ENCODE assay signal across 16 mouse cellular contexts in the genomic region with DNA sequence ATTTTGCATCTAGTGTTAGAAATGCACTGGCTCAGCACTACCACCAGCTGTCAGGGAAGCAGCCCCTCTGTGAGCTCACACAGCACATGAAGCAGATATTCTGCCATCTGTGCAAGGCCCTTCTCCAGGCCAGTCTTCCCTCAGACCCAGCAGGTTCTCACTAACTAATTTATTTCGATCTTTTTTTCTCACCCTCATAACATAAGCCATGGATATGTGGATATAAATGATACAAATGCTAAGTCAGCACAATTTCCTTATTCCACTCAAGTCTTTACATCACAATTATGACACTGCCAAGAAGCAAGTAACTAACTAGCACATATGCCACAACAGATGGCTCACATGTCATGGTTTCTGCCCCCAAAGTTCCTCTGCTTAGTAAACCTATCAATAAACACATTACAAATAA.
DNase-seq lines count a peak whose midpoint lies in the region; ATAC-seq and TF ChIP-seq lines count a peak whose summit lies in the region.
"Had no signal": no experiment of that assay in that cellular context is flagged by ENCODE, and none has a peak within 500 bp of the region (broad histone marks: within the 10 kb centered on the region; RNA-seq: fewer than 3 reads in every experiment).

No protein-coding gene starts in this region.

- peak; percentile 78 for ATAC-seq in neural tube, embryonic 13.5 days (ENCODE audit: low read depth)
- no peak for ATAC-seq in stomach, postnatal 0 days (ENCODE audit: low FRiP score, low TSS enrichment)

- no peak overlapping the region for H3K4me3 ChIP-seq in neural tube, embryonic 13.5 days
- H3K4me3 ChIP-seq in thymus, adult 2 months (ENCODE audit: control insufficient read depth, insufficient read depth, low read length) = no peak overlapping the region
- H3K4me3 ChIP-seq in stomach, postnatal 0 days (ENCODE audit: low read depth, low read length) = no peak overlapping the region
- H3K4me3 ChIP-seq: myocyte had no signal

- no peak for TF ChIP-seq POLR2A in thymus, adult 2 months (IDR thresholded peaks at IDR 0.05; ENCODE audit: control insufficient read depth, extremely low read depth, insufficient read depth, low read length, poor library complexity)

- no peak overlapping the region for H3K4me2 ChIP-seq in neural tube, embryonic 13.5 days
- no peak overlapping the region for H3K4me2 ChIP-seq in stomach, postnatal 0 days (replicated peaks; ENCODE audit: low read depth)
- H3K4me2 ChIP-seq: liver, embryonic 11.5 days had no signal

- H3K9ac ChIP-seq in neural tube, embryonic 13.5 days = no peak overlapping the region
- H3K9ac ChIP-seq in stomach, postnatal 0 days (ENCODE audit: low read length) = no peak overlapping the region

- peak; percentile 1 for DNase-seq in embryo, embryonic 11 days
- DNase-seq in embryo, embryonic 9.5 days (ENCODE audit: extremely low spot score) = no peak
- DNase-seq in neural tube, embryonic 10.5 days (ENCODE audit: extremely low spot score, low spot score) = no peak
- peak; percentile 58 to 84 for DNase-seq in layer of hippocampus, adult 18-20 months (ENCODE audit: low spot score in 2 of 2)
- DNase-seq in gastrocnemius, postnatal 4 days (ENCODE audit: low spot score in 2 of 2) = no peak
- no peak for DNase-seq in thymus, adult 2 months
- no peak for DNase-seq in stomach, postnatal 0 days (ENCODE audit: low spot score)
- DNase-seq: gastrocnemius, postnatal 36 days; heart, postnatal 10 days; kidney, adult 11 months; lung, postnatal 10 days; retina, postnatal 1 day; thymus, postnatal 4 days had no signal

- no peaks in the 10 kb centered on the region for H3K9me3 ChIP-seq in neural tube, embryonic 13.5 days
- no peaks in the 10 kb centered on the region for H3K9me3 ChIP-seq in stomach, postnatal 0 days (ENCODE audit: control insufficient read depth, low read length)

- TF ChIP-seq CTCF in thymus, adult 2 months (IDR thresholded peaks at IDR 0.05; ENCODE audit: borderline replicate concordance, control insufficient read depth, extremely low read depth, insufficient read depth, low read length, poor library complexity) = no peak
- TF ChIP-seq CTCF in stomach, postnatal 0 days (IDR thresholded peaks at IDR 0.05; ENCODE audit: low read depth) = no peak

- WGBS in neural tube, embryonic 13.5 days = 68% methylated on average over 1 of the region's 1 CpGs
- WGBS in thymus, adult 2 months = 85% methylated on average over 1 of the region's 1 CpGs
- WGBS in stomach, postnatal 0 days = 72% methylated on average over 1 of the region's 1 CpGs

- no peak overlapping the region for H3K27ac ChIP-seq in neural tube, embryonic 13.5 days (replicated peaks)
- H3K27ac ChIP-seq in thymus, adult 2 months (ENCODE audit: control insufficient read depth, insufficient read depth, low read length) = no peak overlapping the region
- no peak overlapping the region for H3K27ac ChIP-seq in stomach, postnatal 0 days (replicated peaks)

- no peak for TF ChIP-seq EP300 in stomach, postnatal 0 days (optimal IDR thresholded peaks at IDR 0.05)

- H3K36me3 ChIP-seq in neural tube, embryonic 13.5 days = no peaks in the 10 kb centered on the region
- H3K36me3 ChIP-seq in thymus, adult 2 months (ENCODE audit: control insufficient read depth, insufficient read depth, low read length) = no peaks in the 10 kb centered on the region
- H3K36me3 ChIP-seq in stomach, postnatal 0 days (ENCODE audit: control insufficient read depth, insufficient read depth, low read length) = no peaks in the 10 kb centered on the region

- no peaks in the 10 kb centered on the region for H3K4me1 ChIP-seq in neural tube, embryonic 13.5 days (replicated peaks)
- no peaks in the 10 kb centered on the region for H3K4me1 ChIP-seq in thymus, adult 2 months (replicated peaks; ENCODE audit: control insufficient read depth, insufficient read depth, low read length)
- no peaks in the 10 kb centered on the region for H3K4me1 ChIP-seq in stomach, postnatal 0 days (replicated peaks; ENCODE audit: control insufficient read depth, insufficient read depth)

- H3K27me3 ChIP-seq in neural tube, embryonic 13.5 days = no peaks in the 10 kb centered on the region
- H3K27me3 ChIP-seq in thymus, adult 2 months (ENCODE audit: control insufficient read depth, insufficient read depth, low read length) = no peaks in the 10 kb centered on the region
- no peaks in the 10 kb centered on the region for H3K27me3 ChIP-seq in stomach, postnatal 0 days (ENCODE audit: control insufficient read depth, insufficient read depth, low read length)

Comparison
In these comparisons a context has a peak if more than half of its experiments do, and no peak if none do; other contexts are left out.
1. DNase-seq: peak in embryo, embryonic 11 days (single experiment) and layer of hippocampus, adult 18-20 months (2 of 2); none in embryo, embryonic 9.5 days (single experiment), neural tube, embryonic 10.5 days (single experiment), gastrocnemius, postnatal 4 days (0 of 2), thymus, adult 2 months (single experiment) and stomach, postnatal 0 days (single experiment).